Mouse (Mus musculus) small intestine, adult 2 months (tissue): ENCODE results near the gene Mitf.

Source experiments
- CTCF ChIP-seq: fragments of 200-500 bp; IDR thresholded peaks from 2 replicates; pipeline ENCODE4 v1.5.1; 2012; ENCODE audit warnings: low read depth, mild to moderate bottlenecking, control low read depth, inconsistent platforms, low read length, moderate library complexity, mixed read lengths; ENCODE audit not compliant: insufficient replicate concordance, insufficient read length; ENCODE audit errors: extremely low read depth
- POLR2A ChIP-seq: fragments of 200-500 bp; IDR thresholded peaks from 2 replicates; pipeline ENCODE4 v1.6.1; 2012; ENCODE audit warnings: low read depth, mild to moderate bottlenecking, control low read depth, inconsistent platforms, low read length, moderate library complexity

- TF ChIP-seq CTCF (no peak), POLR2A (no peak)
Measured at GRCm38 (mm10) chr6:97869953-97870352, 63.1 kb downstream of the Mitf start.
